Comparison of ENCODE assay signal across 8 mouse cellular contexts in the genomic region with DNA sequence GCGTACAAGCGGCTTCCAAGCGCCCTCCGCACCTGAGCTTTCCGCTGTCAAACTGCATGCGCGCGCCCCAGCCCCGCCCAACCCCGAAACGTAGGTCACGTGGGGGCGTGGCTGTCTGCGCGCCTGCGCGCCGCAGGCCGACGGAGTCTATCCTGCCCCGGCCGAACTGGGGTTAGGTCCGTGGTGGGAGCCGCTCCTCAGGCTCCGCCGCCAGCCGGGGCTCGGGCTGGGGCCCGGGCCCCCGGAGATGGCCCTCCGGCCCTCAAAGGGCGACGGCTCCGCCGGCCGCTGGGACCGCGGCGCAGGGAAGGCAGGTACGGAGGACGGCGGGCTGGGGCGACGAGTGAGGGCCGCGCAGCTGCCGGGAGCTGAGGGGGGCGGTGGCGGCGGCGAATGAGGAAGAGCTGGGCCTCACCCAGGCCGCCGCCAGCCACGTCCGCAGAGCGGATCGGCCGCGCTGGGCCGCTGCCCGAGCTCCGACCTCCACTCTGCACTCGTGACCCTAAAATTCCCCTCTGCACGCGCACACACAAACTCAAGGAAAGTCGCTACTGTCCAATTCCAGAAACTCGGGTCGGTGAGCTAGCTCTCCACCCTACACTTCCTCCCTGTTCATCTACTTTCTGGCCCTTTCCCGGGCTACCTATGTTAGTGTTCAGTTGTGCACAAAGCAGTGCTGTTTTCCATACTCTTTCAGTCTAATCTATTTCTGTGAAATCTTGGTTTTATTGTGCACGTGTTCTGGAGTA. TPM values are rescaled to one million over a fixed set of nuclear protein-coding genes. Genes with fewer than 3 reads are reported as not detected.
A peak's percentile ranks its signal among the peaks of the same experiment; 100 is the strongest.
DNase-seq lines count a peak whose midpoint lies in the region; ATAC-seq and TF ChIP-seq lines count a peak whose summit lies in the region.

A gene (plus strand): TSS at position 102 of the 749 bp plus-strand sequence.

- intact Hi-C loops in heart, adult 2 months (cut with DNase I): loop anchor here (2.0 to 5.0 kb wide), 2 partner anchors 39 to 68 kb away; a partner anchor contains a TSS

- TF ChIP-seq CTCF in heart, adult 2 months (IDR thresholded peaks at IDR 0.05): peak; percentile 6; the same call in 1 of the 2 replicates

- H3K27me3 ChIP-seq in embryonic facial prominence, embryonic 13.5 days: no peaks in the 10 kb centered on the region
- H3K27me3 ChIP-seq in heart, adult 2 months (ENCODE audit: control insufficient read depth, insufficient read depth, low read length): no peaks in the 10 kb centered on the region
- H3K27me3 ChIP-seq in limb, embryonic 13.5 days: no peaks in the 10 kb centered on the region
- no peaks in the 10 kb centered on the region for H3K27me3 ChIP-seq in midbrain, embryonic 16.5 days (ENCODE audit: control insufficient read depth, insufficient read depth, low read depth, low read length)

- peak; percentile 93 for DNase-seq in 3134 (ENCODE audit: extremely low read depth, insufficient read length, low spot score)
- peak; percentile 94 for DNase-seq in adrenal gland, postnatal 36 days
- peak; percentile 93 to 96 for DNase-seq in heart, adult 2 months
- DNase-seq in kidney, adult 8-10 months: peak; percentile 90 to 91
- DNase-seq in spleen, postnatal 10 days (ENCODE audit: low spot score in 2 of 2): peak; percentile 93 to 95

- H3K4me2 ChIP-seq in embryonic facial prominence, embryonic 13.5 days: peak within 1 kb of the TSS; percentile 73
- H3K4me2 ChIP-seq in limb, embryonic 13.5 days (replicated peaks): peak within 1 kb of the TSS; percentile 86
- H3K4me2 ChIP-seq in midbrain, embryonic 16.5 days (ENCODE audit: low read length): peak within 1 kb of the TSS; percentile 93

- TF ChIP-seq POLR2A in heart, adult 2 months (IDR thresholded peaks at IDR 0.05; ENCODE audit: insufficient read depth, low read depth, low read length): peak; percentile 79

- WGBS in embryonic facial prominence, embryonic 13.5 days: under 1% methylated on average over 65 of the region's 70 CpGs
- WGBS in heart, adult 2 months: under 1% methylated on average over 68 of the region's 70 CpGs
- under 1% methylated on average over 70 of the region's 70 CpGs for WGBS in limb, embryonic 13.5 days
- WGBS in midbrain, embryonic 16.5 days: under 1% methylated on average over 65 of the region's 70 CpGs

- no peak for TF ChIP-seq EP300 in heart, adult 2 months (IDR thresholded peaks at IDR 0.05; ENCODE audit: insufficient read depth, low read depth, low read length)

- H3K79me2 ChIP-seq in heart, adult 2 months (replicated peaks; ENCODE audit: control insufficient read depth, insufficient read depth, low read length): peaks cover 10% of the 10 kb centered on the region

- H3K36me3 ChIP-seq in embryonic facial prominence, embryonic 13.5 days: 0 out of 2 replicates have a peak, but pooled peaks cover 3% of the 10 kb centered on the region
- H3K36me3 ChIP-seq in heart, adult 2 months (ENCODE audit: control insufficient read depth, insufficient read depth, low read length): peaks cover 18% of the 10 kb centered on the region
- 0 out of 2 replicates have a peak, but pooled peaks cover 4% of the 10 kb centered on the region for H3K36me3 ChIP-seq in limb, embryonic 13.5 days
- no peaks in the 10 kb centered on the region for H3K36me3 ChIP-seq in midbrain, embryonic 16.5 days (ENCODE audit: control insufficient read depth, insufficient read depth, low read length)

- H3K9ac ChIP-seq in embryonic facial prominence, embryonic 13.5 days: peak within 1 kb of the TSS; percentile 92
- peak within 1 kb of the TSS; percentile 95 for H3K9ac ChIP-seq in heart, adult 2 months (ENCODE audit: low read depth, low read length)
- H3K9ac ChIP-seq in limb, embryonic 13.5 days: peak within 1 kb of the TSS; percentile 94
- peak within 1 kb of the TSS; percentile 97 for H3K9ac ChIP-seq in midbrain, embryonic 16.5 days (ENCODE audit: low read depth, low read length)

- H3K4me1 ChIP-seq in embryonic facial prominence, embryonic 13.5 days: peaks cover 17% of the 10 kb centered on the region
- peaks cover 16% of the 10 kb centered on the region for H3K4me1 ChIP-seq in heart, adult 2 months (ENCODE audit: control insufficient read depth, insufficient read depth, low read length)
- peaks cover 20% of the 10 kb centered on the region for H3K4me1 ChIP-seq in limb, embryonic 13.5 days
- H3K4me1 ChIP-seq in midbrain, embryonic 16.5 days (ENCODE audit: control insufficient read depth, insufficient read depth, low read length): peaks cover 25% of the 10 kb centered on the region

- peak within 1 kb of the TSS; percentile 86 for H3K27ac ChIP-seq in embryonic facial prominence, embryonic 13.5 days
- H3K27ac ChIP-seq in heart, adult 2 months: peak within 1 kb of the TSS; percentile 91
- peak within 1 kb of the TSS; percentile 85 for H3K27ac ChIP-seq in limb, embryonic 13.5 days
- H3K27ac ChIP-seq in midbrain, embryonic 16.5 days (ENCODE audit: low read length): peak within 1 kb of the TSS; percentile 87

- no peaks in the 10 kb centered on the region for H3K9me3 ChIP-seq in embryonic facial prominence, embryonic 13.5 days
- H3K9me3 ChIP-seq in limb, embryonic 13.5 days: no peaks in the 10 kb centered on the region
- H3K9me3 ChIP-seq in midbrain, embryonic 16.5 days (replicated peaks; ENCODE audit: control insufficient read depth, low read length, poor library complexity, severe bottlenecking): no peaks in the 10 kb centered on the region

- peak; percentile 95 for ATAC-seq in embryonic facial prominence, embryonic 13.5 days (ENCODE audit: insufficient number of reproducible peaks, insufficient read depth, low FRiP score, low TSS enrichment, low read depth)
- peak; percentile 97 for ATAC-seq in limb, embryonic 13.5 days (ENCODE audit: low FRiP score, low read depth)
- ATAC-seq in midbrain, embryonic 16.5 days: peak; percentile 96

- peak within 1 kb of the TSS; percentile 89 for H3K4me3 ChIP-seq in embryonic facial prominence, embryonic 13.5 days
- peak within 1 kb of the TSS; percentile 99 for H3K4me3 ChIP-seq in heart, adult 2 months
- peak within 1 kb of the TSS; percentile 87 for H3K4me3 ChIP-seq in limb, embryonic 13.5 days
- H3K4me3 ChIP-seq in midbrain, embryonic 16.5 days (ENCODE audit: low read depth, low read length): peak within 1 kb of the TSS; percentile 98

RNA-seq across cellular contexts. Expression of the gene that starts here (rescaled TPM):
- 100 to 1,000 TPM; 125 to 135 TPM for total RNA-seq in adrenal gland, postnatal 36 days (2021)
- polyA plus RNA-seq in embryonic facial prominence, embryonic 13.5 days (2015; fragmentation: Nextera tagmentation; extraction: Ambion mirVana): 45.5 and 45.9 TPM in 2 replicates
- 10 to 100 TPM; 39.0 to 46.5 TPM for total RNA-seq in heart, adult 2 months (2021)
- polyA plus RNA-seq in heart, adult 2 months (2012; rRNA removed): 43.1 and 60.1 TPM in 2 replicates
- 47.1 and 47.7 TPM in 2 replicates for polyA plus RNA-seq in limb, embryonic 13.5 days (2015; fragmentation: Nextera tagmentation; extraction: Ambion mirVana)
- polyA plus RNA-seq in midbrain, embryonic 16.5 days (2015; fragmentation: Nextera tagmentation; extraction: Ambion mirVana): 33.6 and 34.2 TPM in 2 replicates

Comparison
In these comparisons a context has a peak if more than half of its experiments do, and no peak if none do; other contexts are left out.
1. Peak in every context shown above with its lines: DNase-seq, ATAC-seq, H3K4me3 ChIP-seq and H3K27ac ChIP-seq.